Mouse (Mus musculus) thymus, postnatal 4 days (tissue): ENCODE results near the gene Hagh.

ENCODE experiments used
- DNase-seq: peaks from one replicate; pipeline ENCODE4 v3.0.0; 2021

Hagh gene

GRCm38 (mm10) chr17:24850773-24851127 lies 10.8 kb downstream of the Hagh start:
- DNase-seq, result no peak

- no peak for DNase-seq
Measured at GRCm38 (mm10) chr17:24851381-24852125, 11.6 kb downstream of the Hagh start.

GRCm38 (mm10) chr17:24855838-24856464 lies 16.0 kb downstream of the Hagh start:
- DNase-seq, result no peak

- DNase-seq, result no peak
Measured at GRCm38 (mm10) chr17:24856589-24856988, 16.6 kb downstream of the Hagh start.

GRCm38 (mm10) chr17:24857831-24858470 lies 18.0 kb downstream of the Hagh start:
- no peak for DNase-seq

- no peak for DNase-seq
Measured at GRCm38 (mm10) chr17:24858967-24859366, 19.0 kb downstream of the Hagh start.

- no peak for DNase-seq
Measured at GRCm38 (mm10) chr17:24860076-24860475, 20.1 kb downstream of the Hagh start.

- no peak for DNase-seq
Measured at GRCm38 (mm10) chr17:24861785-24862184, 21.8 kb downstream of the Hagh start.

GRCm38 (mm10) chr17:24865776-24866175 lies 25.8 kb downstream of the Hagh start, which contains the start of gene Igfals:
Gene Igfals (plus strand): TSS chr17:24865997.
- DNase-seq, result no peak

- no peak for DNase-seq
Measured at GRCm38 (mm10) chr17:24867914-24868313, 28.0 kb downstream of the Hagh start.

- DNase-seq, result no peak
Measured at GRCm38 (mm10) chr17:24873695-24874404, 33.9 kb downstream of the Hagh start.

GRCm38 (mm10) chr17:24874405-24874745 lies 34.4 kb downstream of the Hagh start:
- DNase-seq, result no peak

- DNase-seq, result no peak
Measured at GRCm38 (mm10) chr17:24874989-24875388, 35.0 kb downstream of the Hagh start.

- DNase-seq, result no peak
Measured at GRCm38 (mm10) chr17:24877336-24878116, 37.6 kb downstream of the Hagh start.

GRCm38 (mm10) chr17:24878117-24878397 lies 38.1 kb downstream of the Hagh start:
- DNase-seq, result peak; percentile 71

- peak; percentile 23 for DNase-seq
Measured at GRCm38 (mm10) chr17:24878531-24878930, 38.6 kb downstream of the Hagh start.

- DNase-seq, result peak; percentile 64
Measured at GRCm38 (mm10) chr17:24881738-24882440, 41.9 kb downstream of the Hagh start.

GRCm38 (mm10) chr17:24884391-24884790 lies 44.4 kb downstream of the Hagh start:
- DNase-seq, result no peak

- DNase-seq, result peak; percentile 37
Measured at GRCm38 (mm10) chr17:24885356-24886133, 45.6 kb downstream of the Hagh start.

- peak; percentile 98 for DNase-seq
Measured at GRCm38 (mm10) chr17:24886134-24886931, 46.4 kb downstream of the Hagh start, which contains the start of the genes Nubp2 and Spsb3. Gene Nubp2 (minus strand): TSS chr17:24886349. Gene Spsb3 (plus strand): TSS chr17:24886643.

- DNase-seq, result no peak
Measured at GRCm38 (mm10) chr17:24886932-24887271, 47.0 kb downstream of the Hagh start.
